Mouse (Mus musculus) CH12.LX (cell line): ENCODE measurements around the gene Tomm20.

Experiments used
- CTCF ChIP-seq, 2 experiments: IDR thresholded peaks in 1 of 2; conservative IDR thresholded peaks in 1 of 2; 2 replicates each; pipeline ENCODE4 v1.5.1; 2011 to 2012; ENCODE audit warnings: low read depth in 2 of 2, low read length in 2 of 2, improper control_type of control experiment in 1 of 2, inconsistent platforms in 1 of 2, mild to moderate bottlenecking in 1 of 2, moderate library complexity in 1 of 2
- E2F4 ChIP-seq: IDR thresholded peaks from 2 replicates; pipeline ENCODE4 v1.6.1; 2011; ENCODE audit warnings: low read depth, low read length, improper control_type of control experiment; ENCODE audit not compliant: insufficient replicate concordance
- EP300 ChIP-seq: IDR thresholded peaks from 2 replicates; pipeline ENCODE4 v1.6.1; 2011; ENCODE audit warnings: low read length, improper control_type of control experiment
- ETS1 ChIP-seq: conservative IDR thresholded peaks from 2 replicates; pipeline ENCODE4 v1.6.1; 2012; ENCODE audit warnings: low read depth, mild to moderate bottlenecking, inconsistent platforms, low read length, improper control_type of control experiment, moderate library complexity
- HCFC1 ChIP-seq: IDR thresholded peaks from 2 replicates; pipeline ENCODE4 v1.6.1; 2012; ENCODE audit warnings: low read depth, mild to moderate bottlenecking, inconsistent platforms, low read length, improper control_type of control experiment
- JUND ChIP-seq: conservative IDR thresholded peaks from 2 replicates; pipeline ENCODE4 v1.6.1; 2011; ENCODE audit warnings: low read depth, low read length, improper control_type of control experiment
- MAX ChIP-seq: IDR thresholded peaks from 2 replicates; pipeline ENCODE4 v1.6.1; 2011; ENCODE audit warnings: low read length, improper control_type of control experiment
- NELFE ChIP-seq: IDR thresholded peaks from 2 replicates; pipeline ENCODE4 v1.6.1; 2011; ENCODE audit warnings: low read depth, low read length, improper control_type of control experiment
- POLR2A ChIP-seq: IDR thresholded peaks from 2 replicates; pipeline ENCODE4 v1.6.1; 2011; ENCODE audit warnings: low read depth, mild to moderate bottlenecking, improper control_type of control experiment, low read length
- RCOR1 ChIP-seq: conservative IDR thresholded peaks from 2 replicates; pipeline ENCODE4 v1.6.1; 2012; ENCODE audit warnings: low read depth, mild to moderate bottlenecking, inconsistent platforms, low read length, improper control_type of control experiment
- USF2 ChIP-seq: conservative IDR thresholded peaks from 2 replicates; pipeline ENCODE4 v1.6.1; 2011; ENCODE audit warnings: low read depth, low read length, improper control_type of control experiment

DNA sequence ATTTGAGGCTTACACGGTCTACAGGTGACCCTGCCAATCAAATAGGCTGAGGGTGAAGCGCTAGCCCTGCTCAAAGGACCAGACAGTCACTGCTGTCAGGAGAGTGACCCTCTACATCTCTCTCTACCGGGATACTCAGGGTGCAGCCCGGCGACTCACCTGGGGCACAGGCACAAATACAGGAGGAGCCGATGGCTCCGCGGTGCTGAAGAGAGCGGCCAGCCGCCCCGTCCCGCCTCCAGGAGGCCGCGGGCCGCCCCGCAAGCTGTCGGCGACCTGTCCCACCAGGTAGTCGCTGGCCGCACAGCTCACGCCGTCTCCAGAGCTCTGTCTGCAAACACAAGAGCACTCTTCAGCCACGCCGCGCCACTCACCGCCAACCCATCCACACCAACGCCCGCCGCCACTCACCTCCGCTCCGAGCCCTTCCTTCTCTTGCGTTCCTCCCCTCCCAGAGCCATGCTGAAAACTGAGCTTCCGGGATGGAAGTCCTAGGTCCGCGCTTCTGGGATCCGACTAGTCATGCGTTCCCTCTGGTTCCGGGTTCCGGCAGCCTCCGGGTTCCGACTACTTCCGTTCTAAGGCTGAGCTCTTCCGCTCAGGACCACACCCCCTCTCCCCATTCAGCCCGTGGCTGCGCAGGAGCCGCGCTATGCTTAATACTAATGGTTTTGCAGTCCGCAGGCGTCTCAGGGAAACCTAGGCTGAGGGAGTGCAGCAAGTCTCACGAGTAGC, 25.1 kb upstream of the Tomm20 start, which contains the start of gene Rbm34:
- TF ChIP-seq CTCF (conservative IDR thresholded peaks at IDR 0.05 in 1 of 2, IDR thresholded peaks at IDR 0.05 in 1 of 2; ENCODE audit: low read depth in 2 of 2, low read length in 2 of 2) (no peak), JUND (no peak), EP300 (no peak), POLR2A (peak; percentile 98), NELFE (peak; percentile 94), MAX (peak; percentile 86), HCFC1 (peak; percentile 99), RCOR1 (no peak), USF2 (no peak), E2F4 (no peak), ETS1 (no peak; the same call in 1 of the 2 replicates)
